Mouse (Mus musculus) myocyte (in vitro differentiated cells): ENCODE data around the gene Rims3. TPM values are rescaled to one million over a fixed set of nuclear protein-coding genes. Genes with fewer than 3 reads are reported as not detected.

ENCODE experiments used
- polyA plus RNA-seq: library from polyadenylated mRNA; unstranded; fragments of >200 nt; fragmentation: generic; extraction: Trizol; gene quantifications from one replicate; pipeline ENCODE4 v1.2.1, GENCODE M21; 2012; ENCODE audit warnings: missing spikeins

The Rims3 gene
- polyA plus RNA-seq, 1 experiment, result 0.02 TPM

Other genes starting within 250 kb of the Rims3 start
- not detected for gene Cited4, start 188.2 kb upstream of the Rims3 start, polyA plus RNA-seq
- gene Kcnq4, start 106.2 kb upstream of the Rims3 start, polyA plus RNA-seq, result 23.1 TPM
- 44.3 TPM for gene Nfyc, start 23.2 kb upstream of the Rims3 start, polyA plus RNA-seq
- gene Exo5, start 70.2 kb downstream of the Rims3 start, polyA plus RNA-seq, result 6.3 TPM
- 0.61 TPM for gene Zfp69, start 96.9 kb downstream of the Rims3 start, polyA plus RNA-seq
- gene Smap2, start 162.4 kb downstream of the Rims3 start, polyA plus RNA-seq, result 31.3 TPM
- not detected for gene Col9a2, start 184.6 kb downstream of the Rims3 start, polyA plus RNA-seq
- 17.6 TPM for gene Zmpste24, start 243.4 kb downstream of the Rims3 start, polyA plus RNA-seq